Mouse (Mus musculus) cerebellum, adult 9-11 months (tissue): Measurements from ENCODE around the gene Tbx6.

Source experiments
- DNase-seq: peaks from one replicate; pipeline ENCODE4 v3.0.0; 2022

Tbx6 gene

DNA sequence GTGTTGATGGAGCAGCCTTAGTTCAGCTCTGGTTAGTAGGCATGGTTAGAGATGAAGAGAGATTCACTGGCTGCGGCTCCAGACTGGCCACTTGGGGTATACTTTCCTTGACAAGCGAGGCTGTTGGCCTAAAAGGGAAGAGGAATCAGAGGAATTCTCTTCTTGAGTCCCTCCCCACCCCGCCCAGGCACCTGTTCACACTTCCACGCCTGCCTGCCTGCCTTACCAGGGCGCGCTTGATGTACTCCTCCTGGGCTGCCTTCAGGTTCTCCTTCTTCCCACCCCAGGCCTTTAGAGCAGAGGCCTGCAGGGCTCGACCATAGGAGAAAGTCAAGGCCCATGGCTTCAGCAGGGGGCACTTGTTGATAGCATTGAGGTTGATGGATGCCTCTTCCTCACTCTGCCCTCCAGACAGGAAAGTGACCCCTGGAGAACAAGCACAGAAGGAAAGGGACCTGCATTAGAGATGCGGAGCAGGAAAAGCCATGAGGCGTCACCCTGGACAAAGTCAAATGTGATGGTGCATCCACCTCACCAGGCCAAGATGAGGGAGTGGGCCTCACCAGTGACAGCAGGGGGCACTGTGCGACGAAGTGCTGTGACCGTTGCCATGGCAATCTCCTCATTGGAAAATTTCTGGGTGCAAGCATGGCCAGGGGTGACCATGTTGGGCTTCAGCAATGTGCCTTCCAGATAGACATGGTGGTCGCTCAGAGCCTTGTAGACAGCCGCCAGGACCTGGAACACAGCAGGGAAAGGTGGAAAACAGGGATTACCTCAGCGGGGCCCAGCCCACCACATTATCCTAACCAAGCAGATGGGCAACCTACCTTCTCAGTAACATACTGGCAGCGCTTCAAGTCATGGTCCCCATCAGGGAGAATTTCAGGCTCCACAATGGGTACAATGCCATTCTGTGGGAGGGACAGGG lies 14.4 kb downstream of the Tbx6 start:
- DNase-seq, result peak; percentile 67

DNA sequence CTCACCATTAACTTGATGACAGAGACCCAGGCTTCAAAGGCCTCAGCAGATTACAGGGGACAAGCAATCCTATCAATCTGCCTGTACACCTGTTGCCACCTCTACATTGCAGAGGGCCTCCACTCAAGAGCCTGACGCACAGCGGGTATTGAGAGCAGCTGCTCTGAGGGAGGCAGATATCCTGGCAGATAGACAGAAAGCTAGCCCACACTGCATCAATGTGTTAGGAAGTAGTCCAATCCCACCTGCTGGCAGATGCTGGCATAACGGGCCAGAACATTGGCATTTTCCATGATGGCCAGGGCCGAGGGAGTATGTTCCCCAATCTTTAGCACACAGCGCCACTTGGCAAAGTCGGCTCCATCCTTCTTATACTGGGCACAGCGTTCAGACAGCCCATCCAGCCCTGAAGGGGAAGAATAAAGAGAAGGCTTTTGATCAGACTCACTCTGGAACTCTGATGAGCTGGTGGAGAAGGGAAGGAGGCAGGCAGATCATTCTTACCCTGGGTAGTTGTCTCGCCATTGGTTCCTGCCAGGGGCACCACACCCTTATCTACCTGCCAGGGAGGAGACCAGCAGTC lies 15.2 kb downstream of the Tbx6 start:
- DNase-seq, result peak; percentile 77

GRCm38 (mm10) chr7:126797411-126798126 lies 16.3 kb downstream of the Tbx6 start, which contains the start of gene Fam57b:
Gene Fam57b, plus strand, starts transcription at chr7:126797668.
- peak; percentile 84 for DNase-seq

- DNase-seq, result peak; percentile 67
These were observed 17.1 kb downstream of the Tbx6 start for GRCm38 (mm10) chr7:126798127-126799049.

DNA sequence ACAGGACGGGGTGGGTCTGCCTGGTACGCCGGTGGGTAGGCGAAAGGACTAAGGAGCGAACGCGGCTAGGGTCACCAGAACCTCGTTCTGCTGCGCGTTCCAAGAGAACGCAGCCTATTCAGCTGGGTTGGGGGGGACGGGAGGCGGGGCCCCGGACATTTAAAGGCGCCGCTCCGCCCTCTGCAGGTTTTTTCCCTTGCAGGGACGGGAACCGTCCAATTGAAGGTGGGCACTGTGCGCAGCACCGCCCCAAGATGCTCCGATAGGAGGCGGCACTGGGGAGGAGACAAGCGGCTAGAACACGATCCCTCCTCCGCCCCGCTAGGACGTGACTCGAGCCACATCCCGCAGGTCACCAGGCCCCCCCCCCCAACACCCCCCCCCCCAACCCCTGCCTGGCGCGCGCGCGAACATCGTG lies 17.8 kb downstream of the Tbx6 start:
- peak; percentile 99 for DNase-seq

DNA sequence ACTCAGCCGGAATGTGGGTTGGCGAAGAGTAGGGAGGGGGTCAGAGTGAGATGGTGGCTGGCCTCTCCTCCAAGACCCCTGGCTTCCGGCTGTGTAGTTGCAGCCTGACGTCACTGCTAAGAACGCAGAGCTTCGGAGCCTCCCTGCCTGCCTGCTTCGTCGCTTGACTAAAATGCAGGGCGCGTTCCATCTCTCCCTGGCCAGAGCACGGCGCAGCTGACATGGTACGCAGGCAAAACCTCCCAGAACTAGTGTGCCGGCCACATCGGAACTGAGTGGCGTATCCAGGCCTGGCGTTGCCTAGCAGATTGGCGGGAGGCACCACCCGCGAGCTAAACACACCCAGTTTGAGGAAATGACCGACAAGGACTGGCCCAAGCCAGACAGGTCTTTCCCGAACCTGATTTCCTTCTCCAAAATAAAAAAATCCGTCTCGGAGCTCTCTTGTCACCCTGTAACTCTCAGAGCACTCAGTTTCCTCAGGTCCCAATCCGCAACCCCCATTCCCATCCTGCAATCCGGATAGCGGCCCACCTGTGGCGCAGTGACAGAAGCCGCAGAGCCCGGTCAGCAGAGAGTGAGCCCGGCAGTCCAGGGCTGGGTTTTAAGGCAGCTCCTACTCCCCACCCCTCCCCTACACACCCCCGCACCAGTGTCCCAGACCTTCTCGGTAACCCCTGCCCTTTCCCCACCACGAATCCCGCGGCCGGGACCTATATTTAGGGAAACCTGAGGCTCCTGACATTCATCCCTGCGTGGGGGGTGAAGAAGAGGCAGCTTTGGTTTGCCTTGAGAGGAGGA lies 18.4 kb downstream of the Tbx6 start:
- peak; percentile 86 for DNase-seq

DNA sequence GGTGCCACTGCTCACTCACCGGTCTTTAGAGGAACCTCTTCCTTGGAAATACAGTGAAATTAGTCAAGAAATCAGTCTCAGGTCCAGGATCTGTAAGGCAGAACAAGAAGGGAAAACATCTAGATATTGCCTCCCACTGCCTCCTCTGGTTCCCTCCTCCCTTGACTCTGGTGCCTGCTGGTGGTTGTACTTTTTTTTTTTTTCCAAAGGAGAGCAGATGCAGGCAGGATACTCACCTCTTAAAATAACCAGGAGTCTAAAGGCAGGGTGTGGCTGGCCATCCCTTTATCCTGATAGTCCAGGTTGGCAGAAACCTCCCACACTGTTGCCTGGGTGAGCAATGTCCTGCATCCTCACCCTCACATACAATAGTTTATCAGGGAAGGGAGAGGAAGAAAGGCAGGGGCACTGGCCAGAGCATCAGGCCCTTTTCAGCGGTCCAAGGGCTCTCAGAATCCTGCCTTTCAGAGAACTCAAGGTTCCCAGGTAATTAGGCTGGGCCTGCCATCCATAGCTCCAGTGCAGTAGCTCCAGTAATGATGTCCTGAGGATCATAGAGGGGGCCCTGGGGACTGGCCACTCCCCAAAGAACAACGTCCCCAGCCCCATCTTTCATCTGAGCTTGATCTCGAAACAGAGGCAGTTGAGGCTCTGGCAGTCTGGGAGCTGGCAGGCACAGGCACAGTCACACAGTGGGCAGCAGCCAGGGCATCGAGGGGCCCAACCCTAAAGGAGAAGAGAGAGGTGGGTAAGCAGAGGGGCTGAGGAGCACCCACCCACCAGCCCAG lies 19.2 kb downstream of the Tbx6 start:
- DNase-seq, result peak; percentile 71

DNA sequence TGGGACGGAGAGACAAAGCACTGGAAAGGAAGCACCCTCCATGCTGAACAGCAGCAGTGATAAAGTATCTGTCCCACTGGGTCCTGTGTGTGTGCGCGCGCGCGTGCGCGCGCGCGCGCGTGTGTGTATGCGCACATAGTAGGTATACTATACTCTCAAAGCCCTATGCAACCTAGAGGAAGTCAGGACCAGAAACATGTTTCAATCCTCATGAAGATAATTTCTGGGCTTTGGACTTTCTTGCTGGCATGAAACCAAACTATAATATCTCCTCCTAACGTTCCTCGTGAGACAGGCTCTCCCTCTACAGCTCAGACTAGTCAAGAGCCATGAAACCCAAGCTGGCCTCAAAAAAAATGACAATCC lies 19.8 kb downstream of the Tbx6 start:
- no peak for DNase-seq

- no peak for DNase-seq
These were observed 21.0 kb downstream of the Tbx6 start for GRCm38 (mm10) chr7:126802134-126802889.

DNA sequence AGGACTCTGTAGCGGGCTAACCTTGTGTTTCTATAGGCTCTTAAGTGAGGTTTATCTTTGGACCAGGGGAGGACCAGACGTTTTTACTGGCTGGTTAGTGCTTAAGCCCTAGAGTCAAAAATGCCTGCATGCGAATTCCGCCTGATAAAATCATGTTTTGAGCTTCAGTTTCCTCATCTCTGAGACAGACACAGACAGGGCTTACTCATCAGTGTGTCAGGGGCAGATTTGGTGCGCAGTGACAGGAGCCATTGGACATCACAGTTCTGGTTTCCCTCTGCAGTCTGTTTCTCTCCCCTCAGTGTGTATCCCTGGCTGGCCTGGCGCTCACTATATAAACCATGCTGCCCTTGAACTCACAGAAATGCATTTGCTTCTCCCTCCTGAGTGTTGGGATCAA lies 21.9 kb downstream of the Tbx6 start:
- DNase-seq, result no peak

GRCm38 (mm10) chr7:126803751-126804150 lies 22.5 kb downstream of the Tbx6 start:
- no peak for DNase-seq

DNA sequence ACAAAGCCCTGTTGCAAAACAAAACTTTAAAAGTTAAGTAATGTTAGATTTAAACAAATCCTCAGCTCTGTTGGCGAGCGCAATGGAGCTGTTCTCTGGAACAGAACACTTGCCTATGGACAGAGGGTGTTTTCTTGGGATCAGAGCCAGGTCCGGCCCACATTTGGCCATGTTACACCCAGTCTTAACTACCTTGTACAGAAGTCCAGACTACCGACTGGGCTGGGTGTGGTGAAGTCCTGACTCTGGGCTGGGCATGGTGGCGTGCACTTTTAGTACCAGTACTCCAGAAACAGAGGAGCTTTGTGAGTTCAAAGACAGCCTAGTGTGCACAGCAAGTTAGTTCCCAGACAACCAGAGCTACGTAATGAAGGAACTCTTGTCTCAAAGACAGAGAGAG lies 25.7 kb downstream of the Tbx6 start:
- DNase-seq, result no peak

- DNase-seq, result no peak
These were observed 26.1 kb downstream of the Tbx6 start for GRCm38 (mm10) chr7:126807405-126807804.

DNA sequence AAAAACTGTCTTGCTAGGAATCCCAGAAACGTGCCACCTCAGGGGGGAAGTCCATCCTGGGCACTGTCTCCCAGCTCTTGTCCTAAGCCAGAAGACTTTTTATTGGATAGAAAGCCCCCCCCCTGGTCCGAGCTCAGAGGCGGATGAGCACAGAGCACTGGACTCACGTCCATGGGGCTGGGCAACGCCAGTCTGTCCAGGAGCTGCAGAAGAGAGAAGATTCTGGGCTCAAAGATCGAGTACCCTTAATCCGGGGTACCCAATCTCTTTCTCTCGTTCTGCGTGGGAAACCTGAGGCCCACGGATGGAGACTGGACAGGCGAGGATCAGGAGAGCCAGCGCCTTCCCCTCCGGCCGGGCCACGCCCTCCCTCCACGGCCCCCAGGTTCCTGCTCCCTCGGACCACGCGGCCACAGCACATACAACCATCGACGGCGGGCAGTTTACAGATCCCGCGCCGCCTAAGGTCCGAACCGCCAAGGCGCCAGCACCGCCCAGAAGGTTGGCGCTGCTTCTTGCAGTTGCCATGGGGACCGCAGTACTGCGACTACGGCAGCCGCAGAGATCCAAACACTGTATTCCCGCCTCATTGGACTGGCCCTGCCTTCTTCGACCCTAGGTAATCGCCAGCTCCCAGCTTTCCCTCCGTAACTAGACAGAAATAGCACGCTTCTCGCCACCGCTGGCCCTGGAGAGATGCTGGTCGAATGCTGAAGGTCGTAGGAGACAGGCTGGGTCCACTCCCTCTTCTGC lies 27.6 kb downstream of the Tbx6 start:
- DNase-seq, result peak; percentile 92

GRCm38 (mm10) chr7:126809723-126810369 lies 28.6 kb downstream of the Tbx6 start:
- no peak for DNase-seq

GRCm38 (mm10) chr7:126815726-126816222 lies 34.5 kb downstream of the Tbx6 start:
- DNase-seq, result no peak

DNA sequence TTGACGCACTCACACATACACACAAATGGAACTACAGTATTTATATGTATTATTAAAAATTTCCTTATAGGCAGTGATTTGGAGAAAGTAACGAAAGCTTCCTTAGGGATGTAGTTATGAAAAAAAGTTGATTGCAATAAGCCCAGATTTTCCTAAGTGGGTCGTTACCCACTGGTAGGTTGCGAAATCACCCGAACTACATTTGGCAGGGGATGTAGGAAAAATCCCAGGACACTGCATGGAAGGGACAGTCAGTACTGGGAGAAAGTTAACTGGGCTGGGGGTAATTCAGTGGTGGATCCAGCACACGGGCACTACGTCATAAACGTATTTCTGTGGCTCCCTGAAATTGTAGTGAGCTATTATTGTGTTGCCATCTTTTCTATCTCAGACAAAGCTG lies 35.2 kb downstream of the Tbx6 start:
- no peak for DNase-seq

- no peak for DNase-seq
These were observed 36.3 kb downstream of the Tbx6 start for GRCm38 (mm10) chr7:126817595-126817994.

- DNase-seq, result no peak
These were observed 37.5 kb downstream of the Tbx6 start for GRCm38 (mm10) chr7:126818818-126819217.
